Mouse (Mus musculus) stomach, embryonic 14.5 days (tissue): ENCODE data around the gene Serpinb9b. TPM values are rescaled to one million over a fixed set of nuclear protein-coding genes. Genes with fewer than 3 reads are reported as not detected.

ENCODE experiments used
- ATAC-seq: fragments of 200-750 bp; cut with Nextera tagmentation; 2 replicates; pipeline ENCODE4 v1.8.0; 2017; ENCODE audit warnings: low read depth, moderate TSS enrichment; ENCODE audit not compliant: insufficient number of reproducible peaks, insufficient read depth, low FRiP score
- H3K27ac ChIP-seq: fragments of 300-500 bp; sonication (generic); 2 replicates; pipeline ENCODE4 v1.5.1; 2014; ENCODE audit warnings: mild to moderate bottlenecking, low read length, moderate library complexity, mixed read lengths
- H3K27me3 ChIP-seq: fragments of 300-500 bp; sonication (generic); 2 replicates; pipeline ENCODE4 v1.6.1; 2014; ENCODE audit warnings: low read length, control low read depth, mixed read lengths; ENCODE audit not compliant: control insufficient read depth, insufficient read depth
- H3K36me3 ChIP-seq: fragments of 300-500 bp; sonication (generic); 2 replicates; pipeline ENCODE4 v1.6.1; 2014; ENCODE audit warnings: mild to moderate bottlenecking, control low read depth, low read length, moderate library complexity, mixed read lengths; ENCODE audit not compliant: control insufficient read depth, insufficient read depth
- H3K4me1 ChIP-seq: fragments of 300-500 bp; sonication (generic); 2 replicates; pipeline ENCODE4 v1.6.1; 2014; ENCODE audit warnings: low read length, control low read depth, mixed read lengths; ENCODE audit not compliant: control insufficient read depth, insufficient read depth
- H3K4me2 ChIP-seq: fragments of 300-500 bp; sonication (generic); replicated peaks from 2 replicates; pipeline ENCODE4 v1.6.1; 2014; ENCODE audit warnings: low read depth, low read length, control low read depth
- H3K4me3 ChIP-seq: fragments of 300-500 bp; sonication (generic); 2 replicates; pipeline ENCODE4 v1.5.1; 2014; ENCODE audit warnings: low read depth, low read length, control low read depth
- H3K9ac ChIP-seq: fragments of 300-500 bp; sonication (generic); replicated peaks from 2 replicates; pipeline ENCODE4 v1.6.1; 2014; ENCODE audit warnings: low read depth, mild to moderate bottlenecking, control low read depth, low read length, moderate library complexity, mixed read lengths
- H3K9me3 ChIP-seq: fragments of 300-500 bp; sonication (generic); 2 replicates; pipeline ENCODE4 v1.6.1; 2016; ENCODE audit warnings: low read depth, low read length, control low read depth; ENCODE audit not compliant: control insufficient read depth
- WGBS: fragments of 180-500 bp; shearing (Covaris S2); extraction: QIAGEN DNeasy Blood & Tissue Kit; methylation state at CpG from one replicate; pipeline ENCODE4 v1.1.7; 2014; 5-methylcytosine and 5-hydroxymethylcytosine counted together
- polyA plus RNA-seq: library from polyadenylated mRNA; unstranded; fragments of >200 nt; fragmentation: Nextera tagmentation; extraction: Ambion mirVana; gene quantifications from 2 replicates; pipeline ENCODE4 v1.2.1, GENCODE M21; 2014

The Serpinb9b gene
- polyA plus RNA-seq, 1 experiment from 2014 or later: not detected

DNA sequence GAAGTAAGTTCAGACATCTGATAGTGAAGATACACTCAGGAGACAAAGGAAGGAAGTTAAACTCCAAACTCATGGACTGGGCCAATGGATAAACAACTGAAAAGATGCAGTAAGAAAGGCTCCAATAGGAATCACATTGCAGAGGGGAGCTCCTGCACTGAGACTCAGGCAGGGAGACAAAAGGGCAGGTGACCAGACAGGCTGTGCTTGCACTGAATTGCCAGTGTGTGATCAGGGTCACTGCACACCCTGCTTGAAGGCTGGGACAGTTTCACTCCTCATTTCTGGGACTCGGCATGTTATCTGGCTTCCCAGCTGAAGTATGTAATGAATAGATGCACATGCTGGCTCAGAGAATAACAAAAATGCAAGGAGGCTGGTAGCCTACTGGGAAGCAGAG is 35.8 kb downstream of the Serpinb9b start:
- no peaks in the 10 kb centered on the region for H3K4me1 ChIP-seq
- 58% methylated on average over 1 of the region's 1 CpGs for WGBS
- no peak overlapping the region for H3K4me3 ChIP-seq
- no peak for ATAC-seq
- no peak overlapping the region for H3K27ac ChIP-seq
- no peaks in the 10 kb centered on the region for H3K9me3 ChIP-seq
- H3K27me3 ChIP-seq: no peaks in the 10 kb centered on the region
- no peak overlapping the region for H3K9ac ChIP-seq
- no peaks in the 10 kb centered on the region for H3K36me3 ChIP-seq
- H3K4me2 ChIP-seq: no peak overlapping the region

DNA sequence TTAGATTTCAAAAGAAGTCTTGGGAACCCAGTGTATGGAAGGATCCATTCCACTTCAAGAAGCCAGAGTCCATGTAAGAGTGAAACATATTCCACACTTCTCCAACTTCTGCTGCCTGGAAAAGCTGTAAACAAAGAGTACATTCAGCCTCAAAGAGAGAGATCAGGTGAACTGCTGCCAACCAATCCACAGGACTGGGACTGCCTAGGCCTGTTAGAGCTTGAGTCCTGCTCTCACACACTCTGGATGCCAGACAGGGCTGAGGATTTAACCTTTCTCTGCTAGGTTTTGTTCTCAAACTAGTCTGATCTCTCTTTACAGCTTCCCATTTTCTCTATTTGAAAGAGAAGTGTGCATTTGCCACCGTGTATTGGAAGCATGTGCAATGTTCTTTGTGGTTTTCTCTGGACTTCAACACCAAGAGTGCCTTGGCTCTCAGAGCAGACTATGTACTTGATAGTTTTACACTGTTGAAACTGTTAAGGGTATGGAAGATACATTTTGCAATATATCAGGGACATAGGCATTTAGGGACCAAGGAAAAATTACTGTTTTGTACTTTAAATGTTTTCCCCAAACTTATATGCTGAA is 40.3 kb downstream of the Serpinb9b start:
- 0 out of 2 replicates have a peak overlapping the region, but pooled peaks have one; percentile 33 for H3K27ac ChIP-seq
- no peak overlapping the region for H3K9ac ChIP-seq
- no peaks in the 10 kb centered on the region for H3K9me3 ChIP-seq
- WGBS: 61% methylated on average over 1 of the region's 1 CpGs
- no peaks in the 10 kb centered on the region for H3K4me1 ChIP-seq
- H3K36me3 ChIP-seq: no peaks in the 10 kb centered on the region
- no peaks in the 10 kb centered on the region for H3K27me3 ChIP-seq
- no peak overlapping the region for H3K4me2 ChIP-seq
- no peak overlapping the region for H3K4me3 ChIP-seq
- no peak for ATAC-seq

DNA sequence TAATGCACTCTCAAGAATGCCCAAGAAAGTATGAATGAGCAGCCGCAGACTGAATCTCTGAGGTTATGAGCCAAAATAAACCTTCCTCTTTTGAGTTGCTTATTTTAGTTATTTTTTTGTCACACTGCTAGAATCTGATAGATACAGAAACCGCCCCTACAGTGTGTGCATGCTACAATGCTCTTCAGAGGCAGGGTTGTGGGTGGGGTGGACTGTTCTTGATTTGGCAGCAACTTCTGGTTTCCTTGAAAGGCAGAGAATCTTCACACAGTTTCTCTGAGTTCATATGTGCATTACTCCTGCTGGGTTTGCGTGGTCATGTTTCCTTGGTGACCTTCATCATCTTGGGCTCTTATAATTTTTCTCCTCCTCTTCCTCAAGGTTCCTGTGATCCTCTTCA is 40.9 kb downstream of the Serpinb9b start:
- Histone ChIP-seq H3K36me3 (no peaks in the 10 kb centered on the region), H3K4me3 (no peak overlapping the region), H3K4me1 (no peaks in the 10 kb centered on the region), H3K9ac (no peak overlapping the region), H3K27me3 (no peaks in the 10 kb centered on the region), H3K27ac (0 out of 2 replicates have a peak overlapping the region, but pooled peaks have one; percentile 33), H3K9me3 (no peaks in the 10 kb centered on the region), H3K4me2 (no peak overlapping the region)
- no peak for ATAC-seq
- WGBS: 86% methylated on average over 3 of the region's 3 CpGs

DNA sequence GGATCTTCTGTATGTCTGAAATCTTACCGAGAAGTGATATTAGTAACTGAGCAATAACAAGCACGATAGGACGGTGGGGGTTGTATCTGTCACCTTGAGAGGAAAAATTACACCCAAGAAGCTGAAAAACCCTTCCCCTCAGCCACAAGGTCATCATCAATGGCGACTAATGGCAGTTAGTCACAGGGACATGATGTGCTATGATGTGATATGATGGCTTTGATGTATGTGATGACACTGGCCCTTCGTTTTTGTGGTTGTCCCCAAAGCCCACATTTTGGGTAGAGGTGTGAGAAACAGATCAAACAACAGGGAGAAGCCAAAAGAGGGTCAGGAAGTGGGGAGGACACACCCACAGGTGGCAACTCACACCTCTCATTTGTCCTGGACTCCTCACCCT is 44.6 kb downstream of the Serpinb9b start:
- no peaks in the 10 kb centered on the region for H3K9me3 ChIP-seq
- H3K9ac ChIP-seq: no peak overlapping the region
- 79% methylated on average over 5 of the region's 5 CpGs for WGBS
- no peak overlapping the region for H3K4me3 ChIP-seq
- no peak overlapping the region for H3K4me2 ChIP-seq
- H3K27me3 ChIP-seq: no peaks in the 10 kb centered on the region
- H3K36me3 ChIP-seq: no peaks in the 10 kb centered on the region
- ATAC-seq: no peak
- H3K4me1 ChIP-seq: no peaks in the 10 kb centered on the region
- H3K27ac ChIP-seq: no peak overlapping the region

DNA sequence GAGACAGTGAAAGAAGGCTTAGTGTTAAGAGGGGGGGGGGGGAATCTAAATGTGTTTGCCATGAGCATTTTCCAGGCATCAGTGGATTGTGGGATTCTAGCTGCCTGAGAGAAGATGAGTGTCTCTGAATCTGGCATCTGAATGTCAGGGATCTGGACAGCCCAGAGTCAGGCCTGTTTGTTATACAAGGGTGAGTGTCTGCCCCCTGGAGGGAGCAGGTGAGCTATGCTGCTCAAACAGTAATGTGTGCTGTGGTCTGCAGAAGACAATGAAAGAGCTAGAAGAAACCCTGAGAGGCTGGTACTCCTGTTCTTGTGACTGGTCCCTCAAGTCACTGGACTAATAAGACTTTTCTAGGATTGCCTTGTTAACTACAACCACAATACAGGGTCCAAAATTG is 46.8 kb downstream of the Serpinb9b start:
- no peaks in the 10 kb centered on the region for H3K9me3 ChIP-seq
- H3K36me3 ChIP-seq: no peaks in the 10 kb centered on the region
- H3K4me1 ChIP-seq: no peaks in the 10 kb centered on the region
- peak; percentile 56; the same call in 1 of the 2 replicates for ATAC-seq
- H3K4me3 ChIP-seq: no peak overlapping the region
- no peak overlapping the region for H3K9ac ChIP-seq
- no peak overlapping the region for H3K4me2 ChIP-seq
- no peak overlapping the region for H3K27ac ChIP-seq
- no peaks in the 10 kb centered on the region for H3K27me3 ChIP-seq

DNA sequence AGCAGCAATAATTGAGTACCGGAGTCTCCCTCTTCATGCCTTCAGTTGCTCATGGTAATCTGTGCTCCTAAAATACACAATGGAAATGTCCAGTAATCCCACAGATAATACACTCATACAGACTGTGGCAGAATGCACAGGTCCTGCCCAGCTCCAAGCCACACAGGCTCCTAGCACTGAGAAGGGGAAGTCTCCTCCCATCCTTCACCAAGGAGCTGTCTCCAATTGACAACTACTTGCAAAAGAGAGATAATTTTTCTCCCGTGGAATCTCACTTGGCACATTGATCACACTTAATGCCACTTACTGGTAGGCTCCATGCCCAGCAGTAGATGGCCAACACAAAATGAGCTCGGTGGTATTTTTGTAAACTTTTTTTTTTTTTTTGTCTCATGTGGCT is 49.0 kb downstream of the Serpinb9b start:
- H3K9me3 ChIP-seq: no peaks in the 10 kb centered on the region
- WGBS: 58% methylated on average over 3 of the region's 3 CpGs
- H3K4me3 ChIP-seq: no peak overlapping the region
- H3K9ac ChIP-seq: no peak overlapping the region
- no peaks in the 10 kb centered on the region for H3K36me3 ChIP-seq
- H3K4me2 ChIP-seq: no peak overlapping the region
- no peaks in the 10 kb centered on the region for H3K27me3 ChIP-seq
- no peak overlapping the region for H3K27ac ChIP-seq
- no peak for ATAC-seq
- H3K4me1 ChIP-seq: no peaks in the 10 kb centered on the region

DNA sequence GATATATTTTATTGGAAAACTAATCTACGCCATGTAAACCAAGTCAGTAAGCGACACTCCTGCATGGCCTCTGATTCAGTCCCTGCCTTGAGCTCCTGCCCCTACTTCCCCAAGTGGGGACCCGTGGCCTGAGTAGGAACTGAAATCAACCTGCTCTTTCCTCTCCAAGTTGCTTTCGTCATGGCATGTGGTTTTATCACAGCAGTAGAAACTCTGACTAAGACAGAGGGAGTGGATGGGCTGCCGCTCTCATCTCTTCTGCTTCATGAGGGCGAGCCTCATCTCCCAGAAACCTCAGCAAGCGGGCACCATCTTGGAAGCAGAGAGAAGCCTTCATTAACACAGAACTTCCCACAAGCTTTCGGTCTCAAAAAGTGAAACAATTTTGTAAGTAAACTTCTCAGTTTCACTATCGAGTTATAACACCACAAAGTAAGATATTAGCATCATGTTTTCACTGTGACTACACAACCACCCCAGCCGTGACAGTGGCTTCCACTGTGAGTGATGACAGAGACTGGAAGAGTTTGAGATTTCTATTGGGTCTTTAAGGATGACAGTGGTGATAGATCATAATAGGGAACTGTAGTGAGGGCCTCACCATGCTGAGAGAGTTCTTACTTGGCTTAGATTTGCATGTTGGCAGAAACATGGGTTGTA is 49.9 kb downstream of the Serpinb9b start:
- Histone ChIP-seq H3K9me3 (no peaks in the 10 kb centered on the region), H3K36me3 (no peaks in the 10 kb centered on the region), H3K4me2 (no peak overlapping the region), H3K9ac (no peak overlapping the region), H3K27ac (no peak overlapping the region), H3K4me3 (no peak overlapping the region), H3K4me1 (no peaks in the 10 kb centered on the region), H3K27me3 (no peaks in the 10 kb centered on the region)
- no peak for ATAC-seq
- WGBS: 83% methylated on average over 10 of the region's 10 CpGs

DNA sequence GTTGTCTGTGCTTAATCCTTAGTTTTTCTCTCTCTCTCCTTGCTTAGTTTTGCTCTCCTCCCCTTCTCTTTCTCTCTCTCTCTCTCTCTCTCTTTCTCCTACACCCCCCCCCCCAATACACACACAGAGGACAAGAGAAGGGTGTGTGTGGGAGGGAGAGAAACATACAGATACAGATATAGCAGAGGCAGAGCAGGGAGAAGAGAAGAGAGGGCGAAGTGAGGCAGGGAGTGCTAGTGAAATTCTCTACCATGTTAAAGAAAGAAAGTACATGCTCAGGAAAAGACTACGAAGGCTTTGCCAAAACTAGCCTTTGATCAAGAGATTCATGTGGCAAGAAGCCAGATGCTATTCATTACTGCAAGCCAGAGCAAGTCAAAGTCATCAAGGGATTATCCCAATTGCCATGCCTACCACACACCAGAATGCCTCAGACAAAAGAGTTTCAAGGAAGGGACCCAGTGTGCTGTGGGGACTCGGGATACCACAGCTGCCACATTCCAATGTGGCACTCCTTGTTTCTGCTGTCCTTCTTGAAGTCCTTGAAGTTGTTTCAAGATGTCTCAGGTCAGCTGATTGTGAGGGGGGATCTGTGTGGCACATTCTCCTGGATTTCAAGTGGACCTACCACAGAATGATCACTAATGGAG is 51.0 kb downstream of the Serpinb9b start, which contains the start of gene Serpinb1b:
Gene Serpinb1b, plus strand, starts transcription at position 520 of the 650 bp plus-strand sequence.
- H3K36me3 ChIP-seq: no peaks in the 10 kb centered on the region
- H3K27ac ChIP-seq: no peak within 1 kb of the TSS
- no peaks in the 10 kb centered on the region for H3K4me1 ChIP-seq
- no peak for ATAC-seq
- H3K27me3 ChIP-seq: no peaks in the 10 kb centered on the region
- no peak within 1 kb of the TSS for H3K4me2 ChIP-seq
- WGBS: 46% methylated on average over 3 of the region's 3 CpGs
- H3K9me3 ChIP-seq: no peaks in the 10 kb centered on the region
- H3K4me3 ChIP-seq: no peak within 1 kb of the TSS
- H3K9ac ChIP-seq: no peak within 1 kb of the TSS
